Mouse (Mus musculus): ENCODE results near the gene Arcn1. TPM values are rescaled to one million over a fixed set of nuclear protein-coding genes. Genes with fewer than 3 reads are reported as not detected.

Gene Arcn1
- polyA plus RNA-seq, 1 experiment from 2014 or later: 139 TPM

DNA sequence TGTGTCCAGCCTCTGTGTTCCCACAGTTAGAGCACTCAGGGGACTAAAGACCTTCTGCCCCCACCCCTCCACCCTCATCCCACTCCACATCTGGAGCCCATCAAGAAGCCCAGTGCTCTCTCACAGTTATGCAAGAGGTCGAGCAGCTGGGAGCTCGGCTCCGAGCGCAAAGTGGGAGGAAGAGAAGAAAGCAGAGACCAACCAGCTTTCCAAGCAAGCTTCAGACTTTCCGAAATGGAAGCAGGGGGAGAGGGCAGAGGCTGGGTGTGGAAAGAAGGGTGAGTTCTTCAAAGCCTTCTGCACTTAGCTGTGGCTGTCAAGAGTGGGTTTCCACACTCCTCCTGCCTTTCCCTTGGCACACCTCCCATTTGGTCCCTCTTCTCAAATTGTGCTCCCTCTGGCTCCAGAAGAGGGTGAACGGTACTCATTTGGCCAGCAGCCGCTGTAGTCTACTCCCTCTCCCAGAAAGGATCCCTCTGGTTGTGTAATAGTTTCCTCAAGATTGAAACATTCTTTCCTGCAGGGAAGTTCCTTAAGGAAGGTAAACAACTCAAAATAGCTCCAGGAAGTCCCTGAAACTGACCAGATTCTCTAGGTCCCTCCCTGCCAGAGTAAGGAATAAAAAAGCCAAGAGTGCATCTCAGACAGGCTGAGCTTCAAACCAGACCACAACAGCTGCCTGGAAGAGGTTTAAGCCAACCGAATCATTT lies 30.2 kb downstream of the Arcn1 start:
- Histone ChIP-seq H3K27ac (replicated peaks) (no peak overlapping the region), H3K36me3 (peaks cover 2% of the 10 kb centered on the region; the same call in 1 of the 2 replicates), H3K4me3 (no peak overlapping the region), H3K27me3 (no peaks in the 10 kb centered on the region), H3K4me2 (replicated peaks) (no peak overlapping the region), H3K4me1 (peaks cover 21% of the 10 kb centered on the region), H3K9ac (replicated peaks) (no peak overlapping the region), H3K9me3 (no peaks in the 10 kb centered on the region)
- 65% methylated on average over 8 of the region's 8 CpGs for WGBS
- no peak for ATAC-seq (replicated peaks)

DNA sequence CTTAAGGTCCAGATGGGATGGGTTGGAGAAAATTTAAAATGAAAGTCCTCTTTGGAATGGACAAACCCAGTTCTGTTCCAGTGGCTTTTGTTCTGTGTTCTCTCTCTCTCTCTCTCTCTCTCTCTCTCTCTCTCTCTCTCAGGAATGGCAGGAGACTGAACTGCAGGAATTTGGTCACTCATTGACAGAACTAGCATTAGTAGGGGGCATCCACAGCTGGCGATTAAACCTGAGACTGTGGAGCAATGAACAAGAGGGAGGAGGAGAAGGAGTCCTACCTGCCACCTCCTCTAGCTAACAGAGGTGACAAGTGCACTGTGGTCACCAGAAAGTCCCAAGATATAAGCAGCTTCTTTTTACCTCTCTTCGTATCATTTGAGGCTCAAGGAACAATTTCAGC lies 31.3 kb downstream of the Arcn1 start:
- H3K9ac ChIP-seq (replicated peaks): no peak overlapping the region
- no peak overlapping the region for H3K27ac ChIP-seq (replicated peaks)
- ATAC-seq (replicated peaks): no peak
- H3K4me3 ChIP-seq: no peak overlapping the region
- WGBS: 69% methylated on average over 2 of the region's 2 CpGs
- peaks cover 21% of the 10 kb centered on the region for H3K4me1 ChIP-seq
- H3K27me3 ChIP-seq: no peaks in the 10 kb centered on the region
- H3K4me2 ChIP-seq (replicated peaks): no peak overlapping the region
- H3K36me3 ChIP-seq: no peaks in the 10 kb centered on the region
- H3K9me3 ChIP-seq: no peaks in the 10 kb centered on the region

DNA sequence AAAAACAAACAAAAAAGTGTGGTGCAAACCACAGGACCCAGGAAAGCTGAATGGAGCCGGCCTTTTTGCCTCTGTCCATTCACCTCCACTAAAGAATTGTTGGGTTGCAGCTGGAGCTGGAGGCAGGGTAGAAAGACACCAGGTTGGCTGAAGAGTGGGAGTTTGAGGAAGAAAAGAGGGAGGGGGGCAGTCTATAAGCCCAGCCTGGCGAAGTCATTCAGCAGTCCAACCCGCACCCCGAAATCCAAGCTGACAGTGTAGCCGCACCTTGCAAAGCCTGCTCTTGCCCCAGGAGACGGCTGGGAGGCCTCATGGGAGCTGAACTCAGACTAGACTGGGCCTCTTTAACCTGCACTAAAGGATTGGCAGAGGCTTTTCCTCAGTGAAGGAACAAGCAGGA lies 31.8 kb downstream of the Arcn1 start:
- no peak for ATAC-seq (replicated peaks)
- H3K4me1 ChIP-seq: peaks cover 21% of the 10 kb centered on the region
- H3K4me2 ChIP-seq (replicated peaks): no peak overlapping the region
- no peaks in the 10 kb centered on the region for H3K9me3 ChIP-seq
- H3K27me3 ChIP-seq: no peaks in the 10 kb centered on the region
- no peak overlapping the region for H3K27ac ChIP-seq (replicated peaks)
- no peaks in the 10 kb centered on the region for H3K36me3 ChIP-seq
- 82% methylated on average over 6 of the region's 6 CpGs for WGBS
- H3K9ac ChIP-seq (replicated peaks): no peak overlapping the region
- H3K4me3 ChIP-seq: no peak overlapping the region

DNA sequence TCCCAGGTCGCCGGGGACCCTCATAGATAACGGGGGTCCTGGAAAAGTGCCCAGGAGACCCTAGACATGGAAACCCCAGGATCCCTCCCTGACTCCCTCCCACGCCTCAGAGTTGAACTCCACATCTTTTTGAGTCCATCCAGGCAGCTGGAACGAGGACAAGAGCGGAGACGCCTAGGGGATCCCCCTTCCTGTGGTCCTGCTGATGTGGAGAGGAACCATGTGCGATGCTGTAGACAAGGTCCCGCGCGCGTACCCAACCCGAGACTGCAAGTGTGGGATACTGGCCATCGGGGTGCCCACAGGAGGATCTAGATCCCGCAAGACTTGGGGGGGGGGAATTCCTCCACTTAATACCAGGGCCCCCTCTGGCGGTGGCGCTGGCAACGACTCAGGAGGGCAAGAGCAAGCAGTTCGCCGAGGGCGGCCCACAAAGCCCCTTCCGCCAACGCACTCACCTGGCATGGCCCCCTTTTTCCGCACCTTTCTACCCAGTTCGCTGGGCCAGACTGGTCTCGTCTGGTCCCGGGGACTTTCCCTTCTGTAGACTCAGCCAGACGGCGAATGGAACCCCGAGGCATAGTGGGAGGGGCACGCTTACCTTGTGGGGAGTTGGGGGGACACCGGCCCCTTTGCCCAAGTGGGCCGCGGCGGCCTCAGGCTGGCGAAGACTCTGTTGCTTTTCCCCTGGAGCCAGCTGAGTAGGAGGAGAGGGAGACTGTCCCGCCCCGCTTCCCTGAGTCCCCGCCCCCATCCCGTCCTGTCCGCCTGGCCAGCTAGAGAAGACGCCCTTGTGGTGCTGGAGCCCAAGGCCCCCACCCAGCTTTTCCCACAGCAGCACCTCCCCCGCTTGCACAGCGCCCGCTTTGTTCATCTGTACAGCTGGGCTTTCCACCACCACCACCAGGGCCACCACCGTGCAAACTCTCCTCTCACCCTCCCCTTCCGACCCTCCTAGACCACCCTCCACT lies 32.8 kb downstream of the Arcn1 start, which contains the start of gene Phldb1:
Gene Phldb1, minus strand, starts transcription at position 675 of the 971 bp plus-strand sequence.
- peak within 1 kb of the TSS; percentile 68 for H3K9ac ChIP-seq (replicated peaks)
- H3K27me3 ChIP-seq: no peaks in the 10 kb centered on the region
- H3K4me2 ChIP-seq (replicated peaks): peak within 1 kb of the TSS; percentile 100
- H3K4me3 ChIP-seq: peak within 1 kb of the TSS; percentile 60
- peak; percentile 79 for ATAC-seq (replicated peaks)
- under 1% methylated on average over 47 of the region's 47 CpGs for WGBS
- peaks cover 21% of the 10 kb centered on the region for H3K4me1 ChIP-seq
- H3K27ac ChIP-seq (replicated peaks): no peak within 1 kb of the TSS
- no peaks in the 10 kb centered on the region for H3K9me3 ChIP-seq
- H3K36me3 ChIP-seq: no peaks in the 10 kb centered on the region

DNA sequence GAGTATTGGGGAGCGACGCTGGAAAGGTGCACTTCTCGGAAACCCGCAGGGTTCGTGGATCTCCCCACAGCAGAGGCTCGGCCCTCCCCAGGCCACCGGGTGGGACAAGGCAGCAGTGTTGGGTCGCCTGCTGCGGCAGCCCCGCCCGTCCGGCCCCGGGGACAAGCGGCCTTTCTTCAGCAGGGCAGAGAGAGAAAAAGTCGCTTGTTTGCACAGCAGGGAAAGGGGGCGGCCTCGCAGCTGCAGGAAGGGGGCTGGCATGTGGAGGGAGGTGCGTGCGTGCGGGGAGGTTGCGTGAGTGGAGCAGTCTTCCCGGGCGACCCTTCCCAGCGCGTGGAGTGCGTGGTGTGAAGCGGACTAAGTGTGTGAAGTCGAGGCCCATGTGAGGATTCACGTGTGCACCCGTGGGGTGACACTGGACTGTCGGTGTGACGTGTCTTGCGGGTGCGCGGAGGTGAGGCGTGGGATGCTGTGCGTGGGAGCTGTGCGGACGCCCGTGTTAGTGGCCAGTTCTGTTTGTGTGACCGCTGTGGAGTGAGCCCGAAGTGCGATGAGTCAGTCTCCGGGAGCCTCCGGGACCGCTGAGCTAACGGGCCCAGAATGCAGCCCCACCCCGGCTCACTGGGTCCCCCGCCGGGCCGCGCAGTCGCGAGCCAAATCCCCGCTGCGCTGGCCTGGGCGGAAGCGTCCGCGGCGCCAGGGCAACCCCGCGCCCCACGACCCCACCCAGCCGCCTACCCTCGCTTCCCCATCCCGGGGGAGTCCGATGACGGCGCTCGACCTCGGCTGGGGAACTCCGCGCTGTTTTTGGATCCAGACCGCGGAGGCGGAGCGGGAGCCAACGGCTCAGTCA lies 33.7 kb downstream of the Arcn1 start:
- Histone ChIP-seq H3K36me3 (no peaks in the 10 kb centered on the region), H3K4me1 (peaks cover 21% of the 10 kb centered on the region), H3K27ac (replicated peaks) (0 out of 2 replicates have a peak overlapping the region, but pooled peaks have one; percentile 15), H3K4me2 (replicated peaks) (peak overlapping the region; percentile 100), H3K4me3 (peak overlapping the region; percentile 60), H3K27me3 (no peaks in the 10 kb centered on the region), H3K9me3 (no peaks in the 10 kb centered on the region), H3K9ac (replicated peaks) (peak overlapping the region; percentile 68)
- under 1% methylated on average over 79 of the region's 79 CpGs for WGBS
- ATAC-seq (replicated peaks): peak; percentile 52

DNA sequence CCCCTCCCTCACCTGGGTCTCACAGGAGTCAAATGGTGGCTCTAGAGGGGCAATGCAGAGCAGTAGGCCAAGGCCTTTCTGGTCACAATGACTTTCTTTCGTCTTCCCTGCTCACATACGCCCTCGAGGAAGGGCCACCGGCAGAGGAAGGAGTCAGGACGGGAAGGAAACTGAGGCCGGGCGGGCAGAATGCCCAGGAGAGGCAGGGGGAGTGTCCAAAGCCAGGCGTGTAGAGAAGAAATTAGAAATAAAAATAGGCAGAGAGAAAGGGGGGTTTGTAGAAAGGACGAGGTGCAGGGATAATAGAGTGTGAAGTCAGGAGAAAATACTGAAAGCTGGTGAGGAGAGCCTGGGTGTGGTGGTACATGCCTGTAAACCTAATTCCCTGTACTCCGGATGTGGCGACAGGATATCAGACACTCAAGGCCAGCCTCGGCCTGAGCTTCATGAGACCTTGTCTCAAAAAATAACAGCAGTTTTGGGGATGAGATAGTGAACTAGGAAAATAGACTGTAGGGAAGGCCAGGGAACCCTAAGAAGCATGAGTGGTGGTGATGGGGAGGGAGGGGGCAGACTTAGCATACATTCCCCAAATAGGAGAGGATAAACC lies 34.6 kb downstream of the Arcn1 start:
- whole genome bisulfite sequencing: 55% methylated on average over 12 of the region's 12 CpGs
- ATAC-seq (replicated peaks): no peak
- no peak overlapping the region for H3K27ac ChIP-seq (replicated peaks)
- 0 out of 2 replicates have a peak overlapping the region, but pooled peaks have one; percentile 68 for H3K9ac ChIP-seq (replicated peaks)
- H3K4me2 ChIP-seq (replicated peaks): peak overlapping the region; percentile 100
- peaks cover 21% of the 10 kb centered on the region for H3K4me1 ChIP-seq
- H3K9me3 ChIP-seq: no peaks in the 10 kb centered on the region
- H3K36me3 ChIP-seq: no peaks in the 10 kb centered on the region
- H3K4me3 ChIP-seq: no peak overlapping the region
- no peaks in the 10 kb centered on the region for H3K27me3 ChIP-seq

DNA sequence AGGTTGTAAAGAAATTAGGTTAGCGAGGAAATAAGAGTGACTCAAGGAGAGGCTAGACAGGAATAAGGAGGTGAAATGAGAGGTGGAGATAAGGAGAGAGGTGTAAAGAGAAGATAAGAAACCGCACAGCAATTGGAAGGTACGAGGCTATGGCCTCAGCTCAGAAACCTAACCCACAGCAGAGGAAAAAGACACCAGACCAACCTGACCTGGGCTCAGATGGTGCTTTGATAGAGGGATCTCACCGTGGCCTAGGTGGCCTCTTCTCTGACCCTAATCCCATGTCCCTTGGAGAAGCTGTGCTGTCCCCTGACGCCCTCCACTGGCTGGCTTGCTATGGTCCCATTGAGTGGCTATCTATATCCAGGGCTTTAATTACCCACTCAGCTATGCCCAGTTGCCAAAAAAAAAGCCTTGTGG lies 35.5 kb downstream of the Arcn1 start:
- ATAC-seq (replicated peaks): no peak
- 71% methylated on average over 5 of the region's 5 CpGs for WGBS
- H3K4me2 ChIP-seq (replicated peaks): no peak overlapping the region
- H3K4me3 ChIP-seq: no peak overlapping the region
- no peaks in the 10 kb centered on the region for H3K27me3 ChIP-seq
- no peaks in the 10 kb centered on the region for H3K36me3 ChIP-seq
- H3K9me3 ChIP-seq: no peaks in the 10 kb centered on the region
- no peak overlapping the region for H3K9ac ChIP-seq (replicated peaks)
- peaks cover 22% of the 10 kb centered on the region for H3K4me1 ChIP-seq
- H3K27ac ChIP-seq (replicated peaks): no peak overlapping the region

DNA sequence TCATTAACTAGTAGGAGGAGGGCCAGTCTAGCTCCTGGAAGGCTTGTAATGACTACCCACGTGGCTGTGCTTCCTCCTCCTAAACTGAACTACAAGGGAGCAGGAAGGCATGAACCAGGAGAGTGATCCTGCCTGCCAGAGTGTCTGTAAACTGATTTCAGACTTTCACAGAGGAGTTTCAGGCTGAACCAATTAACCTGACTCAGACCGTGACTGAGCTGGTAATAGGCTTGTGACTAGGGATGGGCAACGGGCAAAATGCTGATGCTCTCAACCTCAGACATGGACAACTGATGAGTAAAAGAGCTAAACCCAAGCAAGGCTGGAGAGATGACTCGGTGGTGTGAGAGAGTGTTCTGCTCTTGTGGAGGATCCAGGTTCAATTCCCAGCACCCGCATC lies 40.2 kb downstream of the Arcn1 start:
- no peak overlapping the region for H3K4me2 ChIP-seq (replicated peaks)
- ATAC-seq (replicated peaks): no peak
- H3K9ac ChIP-seq (replicated peaks): no peak overlapping the region
- H3K9me3 ChIP-seq: no peaks in the 10 kb centered on the region
- peaks cover 36% of the 10 kb centered on the region for H3K4me1 ChIP-seq
- no peaks in the 10 kb centered on the region for H3K36me3 ChIP-seq
- no peak overlapping the region for H3K27ac ChIP-seq (replicated peaks)
- H3K4me3 ChIP-seq: no peak overlapping the region
- H3K27me3 ChIP-seq: no peaks in the 10 kb centered on the region
- WGBS: 71% methylated on average over 5 of the region's 5 CpGs

DNA sequence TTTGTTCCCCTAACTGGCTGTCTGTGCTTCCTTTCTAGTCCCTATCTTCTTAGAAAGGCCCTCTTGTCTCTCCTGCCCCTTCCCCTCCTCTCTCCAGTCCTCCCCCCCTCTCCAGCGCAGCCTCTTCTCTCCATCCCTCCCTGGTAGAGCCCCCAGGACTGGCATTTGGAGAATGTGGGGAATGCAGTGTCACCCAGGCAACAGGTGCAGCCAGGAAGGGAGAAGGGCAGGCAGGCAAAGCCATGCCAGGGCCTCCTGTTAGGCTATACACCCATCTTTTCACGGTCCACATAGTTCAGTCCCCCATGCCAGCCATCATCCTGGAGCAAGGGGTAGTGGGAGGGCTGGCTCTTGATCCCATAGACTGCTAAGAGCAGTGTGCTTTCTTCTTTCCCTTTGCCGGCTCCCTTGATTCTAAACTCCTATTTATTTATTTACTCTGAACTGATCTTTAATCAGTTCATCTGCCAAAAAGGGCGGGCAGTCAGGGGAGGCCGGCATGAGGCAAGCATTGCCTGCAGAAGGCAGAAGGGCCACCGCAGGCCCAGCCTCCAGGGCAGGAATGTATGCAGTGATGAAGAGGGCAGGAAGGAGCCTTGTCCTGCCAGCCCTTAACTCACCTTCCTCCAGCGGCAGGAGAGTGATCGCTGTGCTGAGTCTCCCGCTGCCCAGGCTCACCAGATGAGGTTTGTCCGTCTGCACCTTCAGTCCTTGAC lies 41.1 kb downstream of the Arcn1 start:
- WGBS: 39% methylated on average over 10 of the region's 10 CpGs
- Histone ChIP-seq H3K9ac (replicated peaks) (no peak overlapping the region), H3K4me3 (no peak overlapping the region), H3K27me3 (no peaks in the 10 kb centered on the region), H3K27ac (replicated peaks) (0 out of 2 replicates have a peak overlapping the region, but pooled peaks have one; percentile 1), H3K4me1 (peaks cover 43% of the 10 kb centered on the region), H3K36me3 (no peaks in the 10 kb centered on the region), H3K4me2 (replicated peaks) (no peak overlapping the region), H3K9me3 (no peaks in the 10 kb centered on the region)
- ATAC-seq (replicated peaks): no peak

DNA sequence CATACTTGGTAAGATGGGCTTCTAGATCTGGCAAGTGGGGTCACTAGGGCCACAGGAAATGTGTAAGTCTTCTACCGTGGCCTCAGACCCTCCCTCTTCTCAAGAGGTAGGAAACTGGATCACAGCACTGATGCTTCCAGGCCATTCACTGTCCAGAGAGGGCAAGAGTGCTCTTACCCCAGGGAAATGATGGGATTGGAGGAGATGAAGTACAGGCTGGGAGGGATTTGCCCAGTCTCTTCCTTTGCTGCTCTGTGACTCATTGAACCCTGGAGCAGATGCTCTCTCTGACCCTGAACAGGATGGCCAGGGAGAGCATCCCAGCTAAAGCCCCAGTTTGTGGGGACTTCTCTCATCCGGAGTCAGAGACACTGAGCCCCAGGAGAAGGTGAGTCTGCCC lies 43.0 kb downstream of the Arcn1 start:
- Histone ChIP-seq H3K9me3 (no peaks in the 10 kb centered on the region), H3K4me1 (peaks cover 57% of the 10 kb centered on the region), H3K4me2 (replicated peaks) (no peak overlapping the region), H3K36me3 (no peaks in the 10 kb centered on the region), H3K27ac (replicated peaks) (peak overlapping the region; percentile 78), H3K9ac (replicated peaks) (no peak overlapping the region), H3K27me3 (no peaks in the 10 kb centered on the region), H3K4me3 (no peak overlapping the region)
- no peak for ATAC-seq (replicated peaks)
- WGBS: 55% methylated on average over 2 of the region's 2 CpGs

DNA sequence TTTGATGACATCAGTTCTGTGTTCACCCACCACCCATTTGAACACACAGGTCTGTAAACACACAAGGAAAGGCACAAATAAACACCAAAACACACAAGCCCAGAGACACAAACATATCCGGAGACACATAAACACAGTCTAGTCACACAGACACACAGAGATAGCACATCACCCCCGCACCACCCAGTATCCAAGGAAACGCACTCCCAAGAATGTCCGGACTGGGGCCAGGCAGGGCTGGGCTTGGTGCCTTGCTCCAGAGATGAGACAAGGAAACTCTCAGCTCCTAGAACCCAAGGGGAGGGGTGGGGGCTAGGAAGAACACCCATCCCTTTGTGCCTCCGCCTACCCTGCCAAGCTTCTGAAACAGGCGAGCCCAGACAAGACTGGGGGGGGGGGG lies 43.4 kb downstream of the Arcn1 start:
- Histone ChIP-seq H3K9me3 (no peaks in the 10 kb centered on the region), H3K9ac (replicated peaks) (no peak overlapping the region), H3K4me3 (no peak overlapping the region), H3K27me3 (no peaks in the 10 kb centered on the region), H3K4me2 (replicated peaks) (no peak overlapping the region), H3K27ac (replicated peaks) (peak overlapping the region; percentile 78), H3K36me3 (no peaks in the 10 kb centered on the region), H3K4me1 (peaks cover 61% of the 10 kb centered on the region)
- no peak for ATAC-seq (replicated peaks)
- 54% methylated on average over 6 of the region's 6 CpGs for WGBS
